Mouse (Mus musculus): ENCODE results near the gene 0610037L13Rik.

0610037L13Rik gene

DNA sequence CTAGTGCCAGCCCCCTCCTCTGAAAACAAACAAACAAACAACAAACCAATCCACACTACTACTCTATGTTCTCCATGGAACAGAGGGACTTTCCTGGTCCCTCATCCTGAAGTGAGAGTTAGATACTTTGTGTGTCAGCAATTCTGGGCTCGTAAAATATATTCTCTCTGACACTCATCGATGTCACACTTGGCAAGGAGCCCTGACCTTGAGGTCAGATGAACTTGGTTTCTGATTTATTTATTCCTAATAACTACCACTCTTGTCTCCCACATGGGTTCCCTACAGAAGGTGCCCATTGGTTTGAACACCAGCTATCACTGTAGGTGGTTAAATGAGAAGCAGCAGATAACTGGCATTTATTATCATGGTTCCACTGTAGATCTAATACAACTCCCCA is 30.7 kb downstream of the 0610037L13Rik start:
- no peak for DNase-seq (ENCODE audit: low read depth, low spot score)

DNA sequence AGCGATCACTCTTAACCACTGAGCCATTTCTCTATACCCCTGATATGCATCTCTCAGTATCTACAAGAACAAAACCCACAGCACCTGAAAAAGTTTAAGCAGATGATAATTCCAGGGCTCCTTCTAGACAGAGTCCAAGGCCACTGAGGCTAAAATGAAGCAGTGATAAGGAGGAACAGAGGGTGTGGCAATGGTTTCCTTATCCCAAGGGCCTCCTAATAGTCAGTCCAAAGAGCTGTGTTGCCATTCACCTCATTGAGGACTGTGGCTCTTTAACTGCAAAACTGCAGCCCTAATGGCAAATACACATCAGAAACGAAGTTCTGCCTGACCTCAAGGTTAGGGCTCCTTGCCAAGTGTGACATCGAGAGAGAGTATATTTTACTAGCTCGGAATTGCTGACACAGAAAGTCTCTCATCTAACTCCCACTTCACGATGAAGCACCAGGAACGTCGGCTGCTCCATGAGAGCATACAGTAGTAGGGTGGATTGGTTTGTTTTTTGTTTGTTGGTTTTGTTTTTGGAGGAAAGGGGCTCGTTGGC is 31.6 kb downstream of the 0610037L13Rik start:
- no peak for DNase-seq (ENCODE audit: low read depth, low spot score)

DNA sequence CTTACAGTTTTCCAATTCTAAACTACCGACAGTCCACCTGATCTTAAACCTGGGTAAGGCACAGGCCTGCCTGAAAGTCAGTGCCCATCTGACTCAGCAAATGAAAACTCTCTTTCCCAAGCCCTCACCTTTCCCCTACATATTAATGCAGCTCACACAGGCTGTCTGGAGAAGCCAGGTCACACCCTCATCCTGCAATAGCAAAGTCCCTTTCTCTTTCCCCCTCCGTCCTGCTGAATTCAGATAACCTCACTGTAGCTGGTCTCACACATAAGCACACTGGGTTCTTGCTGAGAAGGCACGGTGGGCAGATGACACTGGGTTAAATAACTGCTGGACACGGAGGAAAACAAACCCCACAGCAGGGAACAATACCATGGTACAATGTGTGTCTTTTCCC is 32.3 kb downstream of the 0610037L13Rik start:
- no peak for DNase-seq (ENCODE audit: low read depth, low spot score)

DNA sequence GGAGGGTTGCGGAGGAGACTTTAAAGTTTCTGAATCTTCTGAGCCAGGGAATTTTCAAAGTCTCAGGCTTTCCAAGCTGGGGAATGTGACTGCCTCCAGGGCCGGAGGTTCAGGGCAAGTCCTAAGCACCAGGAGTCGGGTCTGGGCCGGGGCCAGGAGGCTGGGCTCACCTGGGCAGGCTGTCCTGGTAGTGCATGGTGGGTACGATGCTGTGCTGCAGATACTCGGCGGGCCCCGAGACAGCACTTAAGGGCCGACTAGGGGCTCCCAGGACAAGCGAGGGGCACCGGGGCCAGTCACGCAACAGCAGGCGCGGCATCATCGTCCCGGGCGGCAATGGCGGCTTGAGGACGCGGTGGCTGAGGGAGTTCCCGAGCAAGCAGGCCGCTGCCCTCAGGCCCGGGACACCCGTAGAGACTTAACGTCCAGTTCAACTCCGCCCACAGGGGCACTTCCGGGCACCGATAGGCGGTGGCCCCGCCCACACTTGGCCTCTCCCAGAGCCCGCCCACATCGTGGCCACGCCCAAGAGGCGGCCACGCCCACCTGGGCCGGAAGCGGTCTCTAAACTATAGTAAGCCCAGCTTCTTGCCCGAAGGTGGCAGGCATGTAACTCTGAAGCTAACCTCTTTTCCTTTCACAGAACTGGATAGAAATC is 33.7 kb downstream of the 0610037L13Rik start, which contains the start of gene Cpt2:
TSS of gene Cpt2 (minus strand) at position 466 of the 658 bp plus-strand sequence.
- peak; percentile 96 for DNase-seq (ENCODE audit: low read depth, low spot score)

DNA sequence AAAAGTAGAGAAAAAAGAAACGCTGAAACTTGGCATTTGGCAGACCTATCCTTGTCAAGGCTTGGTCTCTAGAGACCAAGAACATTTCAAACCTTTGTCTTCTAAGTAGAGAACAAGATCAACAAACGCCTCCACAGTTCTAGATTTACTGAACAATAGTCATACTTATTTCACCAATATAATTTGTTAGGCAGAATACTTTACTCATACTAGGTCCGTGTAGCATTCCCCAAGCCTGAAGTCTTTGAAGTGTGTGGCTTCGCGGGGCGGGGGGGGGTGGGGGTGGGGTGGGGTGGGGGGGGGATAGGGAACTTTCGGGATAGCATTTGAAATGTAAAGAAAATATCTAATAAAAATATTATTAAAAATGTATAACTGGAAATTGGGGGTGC is 34.2 kb downstream of the 0610037L13Rik start:
- no peak for DNase-seq (ENCODE audit: low read depth, low spot score)

DNA sequence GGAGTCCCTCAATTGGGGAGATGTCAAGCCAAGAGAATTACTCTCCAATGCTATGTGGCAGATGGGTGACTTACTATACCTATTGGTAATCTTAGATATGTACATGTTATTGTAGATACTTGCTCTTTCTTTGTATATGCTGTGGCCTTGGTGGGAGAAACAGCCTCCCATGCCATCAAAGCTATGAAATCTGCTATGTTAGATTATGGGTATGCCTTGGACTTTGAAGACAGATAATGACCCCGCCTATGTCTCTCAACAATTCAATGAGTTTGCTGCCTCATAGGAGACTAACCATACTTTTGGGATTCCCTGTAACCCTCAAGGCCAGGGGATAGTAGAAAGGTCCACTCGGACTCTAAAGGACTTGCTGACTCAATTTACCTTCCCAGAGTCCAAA is 38.7 kb downstream of the 0610037L13Rik start:
- DNase-seq (ENCODE audit: low read depth, low spot score), result no peak

DNA sequence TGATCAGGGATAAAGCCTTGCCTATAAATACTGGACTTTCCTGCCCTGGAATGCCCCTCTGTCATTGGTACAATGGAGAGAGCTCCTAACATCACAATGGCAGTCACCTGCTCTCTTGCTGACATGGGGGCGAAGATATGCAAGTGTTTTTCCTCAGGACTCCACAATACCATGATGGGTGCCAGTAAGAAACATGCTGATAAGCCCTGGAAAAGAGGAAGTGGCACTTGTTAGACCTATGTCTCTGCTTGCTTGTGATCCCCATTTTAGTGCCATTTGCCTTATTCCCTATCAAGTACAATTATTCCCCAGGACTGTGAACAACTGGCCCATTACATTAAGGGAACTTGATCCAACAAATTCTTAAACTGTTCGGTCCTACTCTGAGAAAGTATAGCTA is 39.1 kb downstream of the 0610037L13Rik start:
- DNase-seq (ENCODE audit: low read depth, low spot score), result no peak

DNA sequence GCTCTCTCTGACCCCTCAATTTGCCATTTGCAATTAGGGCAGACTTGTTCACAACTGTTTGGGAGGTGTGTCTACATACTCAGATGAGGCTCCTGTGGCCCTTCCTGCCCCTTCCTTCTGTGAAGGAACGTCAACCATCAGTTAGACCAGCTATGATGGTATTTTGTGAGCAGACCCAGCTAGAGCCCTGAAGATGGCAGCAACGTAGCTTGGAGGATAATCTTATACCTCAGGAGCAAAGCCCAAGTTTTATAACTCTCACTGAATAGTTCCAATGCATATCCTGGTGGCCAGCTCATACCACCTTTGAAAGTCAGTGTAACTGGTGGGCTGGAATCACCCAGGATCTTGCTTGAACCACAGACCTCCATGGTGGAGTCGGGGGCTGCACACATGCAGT is 41.8 kb downstream of the 0610037L13Rik start:
- no peak for DNase-seq (ENCODE audit: low read depth, low spot score)

DNA sequence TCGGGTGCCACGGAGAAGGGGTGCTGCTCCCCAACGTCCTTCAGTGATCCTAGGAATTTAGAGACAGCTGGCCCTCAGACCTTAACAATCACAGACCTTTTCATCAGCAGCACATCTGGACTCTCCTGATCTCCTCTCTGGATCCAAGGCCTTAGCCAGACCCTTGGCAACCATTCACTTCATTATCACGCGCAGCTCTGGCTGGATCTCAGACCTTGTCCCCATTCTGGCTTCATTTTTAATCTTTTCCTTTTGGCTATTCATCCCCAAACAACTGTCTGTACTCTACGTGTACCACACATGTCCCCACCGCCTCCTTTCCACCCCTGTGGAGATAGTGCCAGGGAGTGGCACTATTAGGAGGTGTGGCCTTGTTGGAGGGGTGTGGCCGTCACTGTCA is 43.6 kb downstream of the 0610037L13Rik start:
- no peak for DNase-seq (ENCODE audit: low read depth, low spot score)

DNA sequence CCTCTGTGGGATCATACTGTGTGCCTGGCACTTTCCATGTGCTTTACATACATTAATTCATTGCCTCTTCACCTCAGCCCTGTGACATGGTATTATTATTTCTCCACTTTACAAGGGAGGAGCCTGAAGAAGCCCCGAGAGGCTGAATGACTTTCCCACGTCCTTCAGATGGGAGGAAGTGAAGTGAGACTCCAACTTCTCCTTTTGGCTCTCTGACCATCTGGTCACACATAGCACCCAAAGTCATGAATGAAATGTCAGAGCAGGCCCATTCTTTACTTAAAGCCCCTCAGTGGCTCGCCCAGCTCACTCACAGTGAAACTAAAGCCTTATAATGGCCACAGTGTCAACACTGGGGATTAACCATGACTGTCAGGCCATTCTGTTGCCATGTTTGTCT is 45.6 kb downstream of the 0610037L13Rik start:
- peak; percentile 66 for DNase-seq (ENCODE audit: low read depth, low spot score)

DNA sequence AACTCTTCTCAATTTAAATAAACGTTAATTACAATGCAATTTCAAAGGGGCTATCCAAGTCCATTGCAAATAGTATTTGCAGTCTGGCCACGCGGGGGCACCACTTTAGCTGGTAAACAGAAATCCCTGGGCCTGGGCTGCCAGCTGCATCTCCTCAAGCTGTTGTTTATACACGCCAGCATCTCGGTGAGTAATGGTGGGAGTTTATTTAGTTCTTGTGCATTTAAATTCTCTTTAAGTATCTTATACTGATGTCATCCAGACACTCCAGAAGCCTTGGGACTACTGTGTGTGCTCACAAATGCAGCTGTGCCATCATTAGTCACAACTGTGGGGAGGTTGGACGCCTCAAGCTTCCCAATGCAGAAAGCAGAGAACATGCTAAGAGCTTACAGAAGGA is 47.7 kb downstream of the 0610037L13Rik start:
- peak; percentile 58 for DNase-seq (ENCODE audit: low read depth, low spot score)

DNA sequence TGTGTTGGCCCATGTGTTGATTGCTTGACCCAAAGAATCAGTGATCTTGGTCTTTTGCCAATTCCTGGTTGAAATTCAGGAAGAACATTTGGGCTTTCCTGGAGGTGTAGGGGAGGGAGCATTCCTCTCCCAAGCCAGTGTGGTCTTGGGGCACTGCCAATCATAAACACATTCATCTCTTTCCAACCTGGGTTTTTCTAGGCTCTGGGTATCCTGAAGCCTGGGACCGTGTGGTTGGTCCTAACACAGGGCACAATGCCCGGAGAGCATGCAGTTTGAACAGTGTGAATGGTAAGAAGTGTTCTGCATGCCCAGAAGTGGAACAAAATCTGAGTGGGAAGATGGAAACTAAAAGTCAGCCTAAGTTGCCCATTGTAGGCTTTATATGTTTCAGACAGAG is 48.5 kb downstream of the 0610037L13Rik start:
- no peak for DNase-seq (ENCODE audit: low read depth, low spot score)

DNA sequence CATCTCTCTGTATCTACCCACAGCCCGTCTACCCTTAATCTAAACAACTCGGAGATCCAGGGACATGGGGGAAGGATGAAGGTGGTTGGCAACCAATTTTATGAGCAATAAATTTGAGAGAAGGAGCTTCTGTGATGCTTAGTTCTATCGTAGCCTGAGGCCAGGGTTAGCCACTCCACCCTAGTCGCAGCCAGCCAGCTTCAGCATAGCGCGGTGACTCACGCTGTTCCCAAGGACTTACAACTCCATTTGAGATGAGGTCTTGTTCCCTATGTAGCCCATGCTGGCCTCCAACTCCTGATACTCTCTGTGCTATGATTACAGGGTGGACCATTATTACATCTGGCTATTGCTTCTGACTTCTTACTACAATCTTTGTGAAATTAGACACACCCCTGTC is 53.1 kb downstream of the 0610037L13Rik start:
- DNase-seq (ENCODE audit: low read depth, low spot score), result no peak

DNA sequence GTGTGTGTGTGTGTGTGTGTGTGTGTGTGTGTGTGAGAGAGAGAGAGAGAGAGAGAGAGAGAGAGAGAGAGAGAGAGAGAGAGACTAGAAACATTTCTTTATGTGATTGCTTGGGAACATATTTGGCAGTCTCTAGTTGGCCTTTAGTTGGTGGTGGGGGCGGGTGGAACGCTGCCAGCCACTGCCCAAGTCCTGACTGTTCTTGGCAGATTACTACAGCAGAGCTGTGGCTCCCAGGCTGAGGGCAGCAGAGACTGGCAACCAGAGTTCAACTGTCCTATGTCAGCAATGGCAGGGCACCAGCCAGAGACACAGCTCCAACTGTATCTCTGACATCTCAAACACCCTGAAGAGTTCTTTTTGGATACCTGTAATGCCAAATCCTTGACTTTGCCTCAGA is 54.5 kb downstream of the 0610037L13Rik start:
- DNase-seq (ENCODE audit: low read depth, low spot score), result no peak
